Mouse (Mus musculus): ENCODE results near the gene Tmem19. TPM values are rescaled to one million over a fixed set of nuclear protein-coding genes. Genes with fewer than 3 reads are reported as not detected.

Tmem19 gene
- 19.6 and 22.2 TPM in 2 replicates for total RNA-seq (2017)

DNA sequence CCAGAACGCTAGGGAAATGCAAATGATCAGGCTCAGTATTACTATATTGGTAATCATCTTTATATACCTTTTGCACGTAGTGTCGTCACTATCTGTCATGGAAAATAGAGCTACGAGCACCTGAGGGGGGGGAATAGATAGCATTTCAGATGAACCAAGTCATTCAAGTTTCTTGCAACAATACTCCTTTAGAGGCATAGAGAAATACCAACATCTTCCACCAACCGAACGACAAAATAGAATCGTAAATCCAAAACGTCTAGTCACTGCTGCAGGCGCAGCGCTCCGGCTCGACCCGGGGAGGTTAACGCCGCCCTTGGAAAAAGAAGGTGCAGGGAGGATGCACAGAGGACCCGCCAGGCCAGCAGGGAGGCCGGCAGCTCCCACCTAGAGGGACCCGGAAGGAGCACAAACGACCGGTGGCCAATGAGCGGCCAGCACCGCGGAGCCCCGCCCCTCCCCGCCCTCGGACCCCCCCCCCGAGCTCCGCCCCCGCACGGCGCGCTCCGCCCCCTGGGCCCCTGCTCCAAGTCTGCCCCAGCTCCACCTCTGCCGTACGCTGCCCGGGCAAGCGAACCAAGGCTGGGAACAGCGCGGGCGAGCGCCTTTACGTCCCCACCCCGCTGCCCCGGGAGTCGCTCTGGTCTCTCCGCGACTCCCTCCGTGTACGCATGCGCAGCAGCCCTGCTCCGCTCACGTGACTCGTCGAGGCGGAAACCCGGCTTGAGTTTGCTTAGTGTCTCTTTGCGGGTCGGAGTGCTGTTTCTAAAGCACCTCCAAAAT is at the start of gene Tmem19:
TSS of gene Tmem19 (minus strand) at position 662 of the 783 bp plus-strand sequence.
- ATAC-seq (replicated peaks; ENCODE audit: low read depth, poor library complexity, severe bottlenecking): peak; percentile 96

DNA sequence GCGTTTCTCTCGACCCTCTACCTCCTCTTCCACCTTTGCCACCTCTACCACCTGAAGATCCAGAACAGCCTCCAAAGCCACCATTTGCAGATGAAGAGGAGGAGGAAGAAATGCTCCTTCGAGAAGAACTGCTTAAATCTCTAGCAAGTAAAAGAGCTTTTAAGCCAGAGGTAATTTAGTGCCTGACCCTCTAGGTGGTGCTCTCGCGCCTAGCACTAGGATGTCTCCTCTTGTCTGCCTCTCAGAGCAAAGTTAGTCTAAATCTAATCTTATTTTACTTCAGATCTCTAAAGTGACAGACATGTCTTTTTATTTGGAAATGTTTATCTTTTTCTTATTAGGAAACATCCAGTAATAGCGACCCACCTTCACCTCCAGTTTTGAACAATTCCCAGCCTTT is 44.1 kb upstream of the Tmem19 start:
- peak; percentile 89 for ATAC-seq (replicated peaks; ENCODE audit: low read depth, poor library complexity, severe bottlenecking)

- ATAC-seq (replicated peaks; ENCODE audit: low read depth, poor library complexity, severe bottlenecking): no peak
Measured at GRCm38 (mm10) chr10:115391896-115392295, 29.6 kb upstream of the Tmem19 start.

- ATAC-seq (replicated peaks; ENCODE audit: low read depth, poor library complexity, severe bottlenecking): no peak
Measured at GRCm38 (mm10) chr10:115391076-115391475, 28.8 kb upstream of the Tmem19 start.

- ATAC-seq (replicated peaks; ENCODE audit: low read depth, poor library complexity, severe bottlenecking): no peak
Measured at GRCm38 (mm10) chr10:115387891-115388290, 25.6 kb upstream of the Tmem19 start.

GRCm38 (mm10) chr10:115385018-115386002 is 23.0 kb upstream of the Tmem19 start:
- peak; percentile 30 for ATAC-seq (replicated peaks; ENCODE audit: low read depth, poor library complexity, severe bottlenecking)

DNA sequence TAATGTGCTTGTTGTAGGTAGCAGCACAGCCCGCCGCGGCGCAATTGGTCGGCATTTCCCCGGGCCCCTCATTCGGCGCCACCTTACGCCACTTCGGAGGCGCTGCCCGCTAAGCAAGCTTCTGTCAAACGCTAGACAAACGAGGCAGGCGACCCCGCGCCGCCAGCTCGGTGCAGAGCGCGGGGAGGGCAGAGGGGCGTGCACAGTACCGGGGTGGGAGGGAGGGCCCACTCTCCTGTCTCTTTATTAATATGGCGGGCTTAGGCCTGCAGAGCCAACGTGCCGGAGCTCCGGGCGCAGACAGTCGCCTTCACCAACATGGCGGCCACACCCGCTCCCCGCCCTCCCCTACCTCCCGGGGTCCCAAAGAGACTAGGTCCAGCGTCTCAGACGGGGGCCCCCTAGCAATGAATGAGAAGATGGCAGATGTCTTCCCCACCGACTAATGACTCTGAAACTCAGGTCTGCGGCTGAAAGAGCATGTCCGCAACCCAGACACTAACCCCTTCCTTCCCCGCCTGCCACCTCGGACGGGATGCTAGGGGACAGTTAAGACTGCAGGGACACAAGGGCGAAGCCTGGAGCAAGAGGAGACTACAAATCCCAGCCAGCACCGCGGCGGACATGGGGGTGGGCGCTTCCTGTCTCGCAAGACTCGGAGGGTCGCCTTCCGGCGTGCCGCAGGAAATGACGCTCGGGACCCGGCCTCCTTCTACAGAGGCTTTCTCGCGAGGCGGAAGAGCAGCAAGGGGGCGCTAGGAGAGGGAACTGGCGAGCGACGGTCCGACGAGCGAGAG is 22.1 kb upstream of the Tmem19 start, which contains the start of the genes Thap2 and Zfc3h1:
TSS of gene Thap2 (minus strand) at position 223 of the 797 bp plus-strand sequence.
TSS of gene Zfc3h1 (plus strand) at position 739 of the 797 bp plus-strand sequence.
- ATAC-seq (replicated peaks; ENCODE audit: low read depth, poor library complexity, severe bottlenecking): peak; percentile 91

DNA sequence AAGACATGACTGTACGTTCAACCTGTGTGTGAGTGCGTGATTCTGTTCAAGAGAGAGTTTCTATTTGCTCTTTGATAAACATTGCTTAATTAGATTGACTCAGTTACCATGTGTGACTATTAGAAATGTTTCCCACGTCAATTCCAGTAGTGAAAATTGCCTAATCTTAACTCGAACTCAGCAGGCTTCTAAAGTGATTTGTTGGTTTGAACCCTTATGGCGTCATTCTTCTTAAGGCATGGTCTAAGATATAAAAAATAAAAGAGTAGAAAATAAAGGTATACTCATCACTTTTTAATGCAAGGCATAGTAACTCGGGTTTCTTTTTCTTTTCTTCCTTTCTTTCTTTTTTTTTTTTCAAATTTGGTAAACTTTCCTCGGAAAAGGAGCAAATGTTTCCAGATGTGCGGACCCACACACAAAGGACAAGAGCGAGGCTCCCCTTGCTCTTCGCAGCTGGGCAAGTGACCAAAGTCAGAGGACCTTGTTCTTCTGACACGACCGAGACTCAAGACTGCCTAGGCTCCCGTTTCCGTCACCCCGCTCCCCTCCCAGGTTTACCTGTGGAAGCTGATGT is 21.4 kb upstream of the Tmem19 start:
- no peak for ATAC-seq (replicated peaks; ENCODE audit: low read depth, poor library complexity, severe bottlenecking)

DNA sequence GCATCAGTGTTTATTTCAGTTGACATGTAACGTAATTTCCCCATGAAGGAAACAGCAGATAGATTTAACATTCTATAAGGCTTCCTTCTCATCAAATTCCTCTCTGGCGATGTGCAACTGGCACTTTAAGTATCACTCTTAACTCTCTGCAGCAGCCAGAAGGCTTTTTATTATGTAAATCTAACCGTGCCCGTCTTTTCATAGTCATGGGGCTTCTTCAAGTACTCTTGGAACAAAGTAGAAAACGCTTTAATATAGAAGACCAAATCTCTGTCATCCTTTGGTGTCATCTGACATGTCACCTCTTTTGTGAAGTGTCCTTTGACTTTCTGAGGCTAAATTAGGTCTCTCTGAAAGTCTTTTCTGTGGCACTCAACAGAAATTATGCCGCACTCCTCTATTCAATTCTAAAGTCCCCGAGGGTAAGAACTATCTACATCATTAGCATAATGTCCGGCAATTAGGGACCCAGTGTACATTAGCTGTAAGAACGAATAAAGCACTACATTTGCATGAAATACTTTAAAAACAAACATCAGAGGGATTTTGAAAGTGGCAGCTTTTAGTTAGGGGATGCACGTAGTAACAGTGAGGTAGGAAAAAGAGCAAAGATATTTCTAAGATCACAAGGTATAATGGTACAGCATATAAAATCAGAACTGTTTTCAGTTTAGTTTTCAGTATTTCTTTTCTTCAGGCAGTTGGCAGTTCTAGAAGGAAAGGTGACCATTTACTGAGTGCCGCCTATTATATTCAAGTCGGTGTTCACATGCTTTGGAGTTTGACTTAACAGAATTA is 20.7 kb upstream of the Tmem19 start:
- no peak for ATAC-seq (replicated peaks; ENCODE audit: low read depth, poor library complexity, severe bottlenecking)

DNA sequence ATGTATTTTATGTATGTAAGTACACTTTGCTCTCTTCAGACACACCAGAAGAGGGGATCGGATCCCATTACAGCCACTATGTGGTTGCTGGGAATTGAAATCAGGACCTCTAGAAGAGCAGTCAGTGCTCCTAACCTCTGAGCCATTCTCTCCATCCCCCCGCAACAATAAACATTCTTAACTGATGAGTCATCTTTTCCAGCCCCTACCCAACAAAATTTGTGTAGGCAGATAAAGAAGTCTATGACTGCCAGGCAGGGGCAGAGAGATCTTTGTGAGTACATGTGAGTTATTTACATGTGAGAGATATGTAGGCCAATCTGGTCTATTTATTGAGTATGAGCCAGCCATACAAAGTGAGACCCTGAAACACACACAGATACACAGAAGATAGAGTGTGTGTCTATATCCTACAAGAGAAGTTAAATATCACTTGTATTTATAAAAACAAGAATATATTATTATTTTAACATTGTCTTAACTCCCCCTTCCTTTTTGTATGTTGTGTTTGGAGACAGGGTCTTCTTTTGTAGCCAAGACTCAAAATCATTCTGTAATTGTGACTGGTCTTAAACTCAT is 19.3 kb upstream of the Tmem19 start:
- no peak for ATAC-seq (replicated peaks; ENCODE audit: low read depth, poor library complexity, severe bottlenecking)

- ATAC-seq (replicated peaks; ENCODE audit: low read depth, poor library complexity, severe bottlenecking): no peak
Measured at GRCm38 (mm10) chr10:115363151-115363550, 850 bp upstream of the Tmem19 start.

- ATAC-seq (replicated peaks; ENCODE audit: low read depth, poor library complexity, severe bottlenecking): peak; percentile 20
Measured at GRCm38 (mm10) chr10:115362623-115362964, 293 bp upstream of the Tmem19 start.

- no peak for ATAC-seq (replicated peaks; ENCODE audit: low read depth, poor library complexity, severe bottlenecking)
Measured at GRCm38 (mm10) chr10:115359066-115359465, 3.2 kb downstream of the Tmem19 start.

DNA sequence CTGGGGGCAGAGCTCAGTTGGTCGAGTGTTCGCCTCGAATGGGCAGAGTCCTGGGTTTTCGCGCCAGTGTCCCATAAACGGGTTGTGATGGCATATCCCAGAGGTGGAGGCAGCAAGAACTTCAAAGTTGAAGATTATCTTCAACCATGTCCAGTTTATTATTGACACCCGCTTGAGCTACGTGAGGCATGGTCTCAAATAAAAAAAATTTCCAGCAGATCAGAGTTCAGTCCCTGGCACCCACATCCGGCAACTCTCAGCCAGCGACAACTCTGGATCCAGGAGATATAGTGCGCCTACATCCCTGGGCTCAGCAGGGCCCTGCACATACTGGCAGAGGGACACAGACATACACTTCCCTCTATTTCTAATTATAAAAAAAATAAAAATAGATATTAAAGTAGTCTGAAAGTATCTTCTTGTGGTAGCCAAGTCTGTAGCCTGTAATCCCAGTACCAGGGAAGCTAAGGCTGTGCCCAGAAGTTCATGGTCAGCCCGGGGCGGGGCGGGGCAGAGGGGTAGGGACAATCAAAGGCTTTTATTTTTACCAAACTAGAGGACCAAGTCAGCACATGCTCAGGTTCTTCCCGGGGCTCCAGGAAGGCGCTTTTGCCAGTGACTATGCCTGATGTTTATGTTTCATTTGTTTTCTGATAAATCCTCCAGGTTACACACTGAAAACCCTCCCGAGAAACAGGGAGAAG is 3.9 kb downstream of the Tmem19 start:
- no peak for ATAC-seq (replicated peaks; ENCODE audit: low read depth, poor library complexity, severe bottlenecking)

DNA sequence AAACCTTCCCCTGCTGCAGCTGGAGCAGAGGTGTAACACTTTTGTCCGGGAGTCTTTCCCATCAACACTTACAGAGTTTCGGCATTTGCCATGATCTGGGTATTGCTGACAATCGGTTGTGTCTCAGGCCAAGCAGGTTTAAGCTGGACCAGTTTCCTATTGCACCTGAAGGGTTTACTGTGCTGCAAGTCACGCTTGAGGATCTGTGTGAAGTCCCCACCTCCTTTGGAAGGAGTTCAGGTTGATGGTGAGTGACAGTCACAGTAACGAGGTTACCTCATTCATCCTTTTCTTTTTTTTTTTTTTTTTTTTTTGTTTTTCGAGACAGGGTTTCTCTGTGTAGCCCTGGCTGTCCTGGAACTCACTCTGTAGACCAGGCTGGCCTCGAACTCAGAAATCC is 6.2 kb downstream of the Tmem19 start:
- no peak for ATAC-seq (replicated peaks; ENCODE audit: low read depth, poor library complexity, severe bottlenecking)

DNA sequence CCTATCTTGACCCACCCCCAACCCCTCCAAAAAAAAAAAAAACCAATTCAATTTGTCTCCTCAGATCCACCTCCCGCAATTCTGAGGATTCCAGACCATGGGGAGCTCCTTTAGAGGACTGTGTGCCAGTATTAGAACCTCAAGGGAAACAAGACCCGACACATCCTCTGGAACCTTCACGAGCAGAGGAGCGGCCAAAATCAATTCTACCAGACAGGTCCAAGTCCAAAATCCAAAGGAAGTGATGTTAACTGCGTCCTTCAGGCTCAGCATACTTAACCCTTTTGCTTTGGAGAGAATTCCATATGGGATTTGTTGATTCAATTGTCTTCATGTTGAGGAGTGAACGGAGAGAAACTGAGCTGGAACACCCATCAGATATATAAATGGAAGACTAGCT is 7.3 kb downstream of the Tmem19 start:
- ATAC-seq (replicated peaks; ENCODE audit: low read depth, poor library complexity, severe bottlenecking): no peak

DNA sequence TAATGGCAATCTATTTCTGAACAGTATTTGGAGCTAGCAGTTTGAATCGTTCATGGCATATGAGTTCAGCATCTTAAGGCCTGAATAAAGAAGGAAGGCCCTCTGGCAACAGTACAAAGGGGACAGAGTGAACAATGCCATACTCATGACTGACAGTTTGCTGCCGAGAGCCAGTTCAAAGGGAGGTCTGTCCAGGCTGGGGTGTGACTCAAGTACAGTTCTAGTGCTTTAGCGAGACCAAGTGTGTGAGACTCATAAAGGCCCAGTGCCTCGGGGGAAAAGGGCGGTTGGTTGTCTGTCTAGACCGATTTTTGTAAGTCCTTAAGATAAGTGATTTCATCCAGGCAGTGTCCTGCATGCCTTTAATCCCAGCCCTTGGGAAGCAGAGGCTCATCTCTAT is 7.7 kb downstream of the Tmem19 start:
- ATAC-seq (replicated peaks; ENCODE audit: low read depth, poor library complexity, severe bottlenecking): no peak

DNA sequence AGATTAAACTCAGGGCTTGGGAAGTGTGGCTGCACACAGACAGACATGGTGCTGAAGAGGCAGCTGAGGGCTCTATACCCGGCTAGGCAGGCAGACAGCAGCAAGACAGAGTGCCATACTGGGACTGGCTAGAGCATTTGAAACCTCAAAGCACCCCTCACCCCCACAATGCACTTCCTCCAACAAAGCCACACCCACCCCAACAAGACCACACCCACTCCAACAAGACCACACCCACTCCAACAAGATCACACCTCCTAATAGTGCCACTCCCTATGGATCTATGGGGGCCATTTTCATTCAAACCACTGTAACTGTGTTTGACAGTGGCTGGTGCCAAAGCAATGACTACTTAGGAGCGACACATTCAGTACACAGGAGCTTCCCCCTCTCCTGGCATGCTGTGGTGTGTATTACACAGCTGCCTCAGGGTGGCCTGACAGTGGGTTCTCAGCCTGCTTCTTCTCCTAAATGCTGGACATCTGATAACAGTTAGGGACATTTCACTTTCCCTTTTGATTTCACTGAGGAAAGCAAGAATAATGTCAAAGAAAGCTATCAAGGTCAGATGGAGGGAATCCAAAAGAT is 11.4 kb downstream of the Tmem19 start:
- peak; percentile 76 for ATAC-seq (replicated peaks; ENCODE audit: low read depth, poor library complexity, severe bottlenecking)
